Mouse (Mus musculus): ENCODE measurements around the gene Evi5l. TPM values are rescaled to one million over a fixed set of nuclear protein-coding genes. Genes with fewer than 3 reads are reported as not detected.

Evi5l gene
- total RNA-seq, 2 experiments from 2014 or later: 37.4 to 38.8 TPM

GRCm38 (mm10) chr8:4259805-4260170 is 93.4 kb downstream of the Evi5l start:
- DNase-seq (ENCODE audit: low spot score in 2 of 2): no peak

Other genes starting within 250 kb of the Evi5l start
- 1 to 10 TPM; 1.1 to 3.0 TPM for gene Cd209b, start 239.7 kb upstream of the Evi5l start, total RNA-seq (2021)
- gene Cd209c, start 211.8 kb upstream of the Evi5l start, total RNA-seq (2021): under 1 TPM; 0.36 to 0.45 TPM
- gene Cd209f, start 60.7 kb upstream of the Evi5l start, total RNA-seq (2021): 1 to 10 TPM; 1.3 to 5.5 TPM
- gene Cd209g, start 32.5 kb upstream of the Evi5l start, total RNA-seq (2021): 1 to 10 TPM in 1 of 2 experiments, under 1 TPM in 1; 0.50 to 1.6 TPM
- gene Prr36, start 50.9 kb downstream of the Evi5l start, total RNA-seq (2021): 1 to 10 TPM; 3.5 to 6.1 TPM
- 10 to 100 TPM; 20.8 to 31.1 TPM for gene Lrrc8e, start 60.3 kb downstream of the Evi5l start, total RNA-seq (2021)
- 10 to 100 TPM; 79.0 to 93.2 TPM for gene Map2k7, start 72.2 kb downstream of the Evi5l start, total RNA-seq (2021)
- 1 to 10 TPM in 1 of 2 experiments, under 1 TPM in 1; 0.93 to 1.5 TPM for gene Gm49320, start 72.3 kb downstream of the Evi5l start, total RNA-seq (2021)
- 10 to 100 TPM; 10.9 to 15.5 TPM for gene Tgfbr3l, start 81.6 kb downstream of the Evi5l start, total RNA-seq (2021)
- 10 to 100 TPM; 23.4 to 25.9 TPM for gene Snapc2, start 86.5 kb downstream of the Evi5l start, total RNA-seq (2021)
- gene Ctxn1, start 92.7 kb downstream of the Evi5l start, total RNA-seq (2021): 1 to 10 TPM; 6.4 to 7.8 TPM
- 100 to 1,000 TPM in 1 of 2 experiments, 10 to 100 TPM in 1; 99.4 to 107 TPM for gene Timm44, start 109.3 kb downstream of the Evi5l start, total RNA-seq (2021)
- 10 to 100 TPM; 14.9 to 18.0 TPM for gene Ccl25, start 158.6 kb downstream of the Evi5l start, total RNA-seq (2021)
- gene Elavl1, start 158.8 kb downstream of the Evi5l start, total RNA-seq (2021): 100 to 1,000 TPM; 109 to 115 TPM